Mouse (Mus musculus): ENCODE results near the gene Sirt1.
A peak's percentile ranks its signal among the peaks of the same experiment; 100 is the strongest.
"Not testable (repeated sequence)": the region's sequence is repeated elsewhere in the genome, so short reads cannot be mapped to it uniquely, and the experiment has no call there.

Gene Sirt1

DNA sequence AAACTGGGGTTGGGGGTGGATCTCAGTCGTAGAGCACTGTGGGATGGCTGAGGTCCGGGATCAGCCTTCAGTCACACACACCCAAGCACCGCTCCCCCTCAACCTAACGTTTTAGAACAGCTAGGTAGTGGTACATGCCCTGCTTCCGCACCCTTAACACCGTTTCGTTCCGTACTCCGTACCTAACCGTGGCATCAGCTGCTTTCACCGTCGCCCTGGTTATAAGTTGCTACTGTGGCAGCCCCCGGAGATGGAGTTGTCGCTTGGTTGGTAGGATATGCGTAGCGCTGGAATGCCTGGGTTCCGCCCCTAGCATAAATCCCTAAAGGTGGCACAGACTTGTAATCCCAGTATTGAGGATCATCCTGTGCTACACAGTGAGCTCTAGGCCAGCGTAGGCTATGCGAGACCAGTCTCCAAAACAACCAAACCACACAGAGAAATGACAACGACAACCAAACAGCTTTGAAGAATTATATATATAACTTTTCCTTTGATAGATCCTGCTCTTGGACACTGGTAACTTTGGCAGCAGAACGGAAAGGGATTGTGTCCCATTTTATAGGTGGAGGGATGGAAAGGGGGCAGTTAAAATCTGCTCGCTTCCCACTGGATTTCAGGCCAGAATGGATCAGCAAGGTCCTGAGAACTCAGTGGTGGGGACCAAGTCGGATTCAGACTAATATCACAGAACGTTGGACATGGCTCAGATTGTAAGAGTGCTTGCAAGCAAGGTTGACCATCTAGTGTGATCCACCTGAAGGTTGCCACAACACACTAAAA is at the start of gene Sirt1:
TSS of gene Sirt1 (minus strand) at position 207 of the 783 bp plus-strand sequence.
- DNase-seq (ENCODE audit: low spot score): no peak

DNA sequence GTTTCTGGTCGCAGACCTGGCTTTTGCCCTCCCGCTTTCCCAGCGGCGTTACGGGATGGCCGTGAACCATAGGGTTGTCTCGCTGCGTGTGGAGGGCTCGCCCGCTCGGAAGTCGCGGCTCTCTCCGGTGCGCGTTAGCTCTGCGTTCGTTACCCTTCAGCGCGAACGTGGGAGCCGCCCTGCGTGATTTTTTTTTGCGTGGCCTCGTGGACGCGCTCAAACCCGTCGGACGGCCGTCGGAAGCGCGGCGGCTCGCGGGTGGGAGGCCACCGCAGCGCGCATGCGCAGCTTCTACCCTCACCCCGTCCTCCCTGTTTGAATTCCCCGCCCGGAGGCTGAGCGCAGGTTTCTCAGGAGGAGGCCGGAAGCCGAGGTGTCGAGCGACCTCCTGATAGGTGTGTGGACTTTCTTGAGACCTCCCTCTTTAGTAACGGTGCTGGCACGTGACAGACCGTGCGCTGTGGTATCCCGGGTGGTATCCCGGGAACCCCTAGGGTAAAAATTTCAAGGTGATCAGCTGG is 48.3 kb upstream of the Sirt1 start, which contains the start of gene Ctnna3:
TSS of gene Ctnna3 (plus strand) at position 314 of the 521 bp plus-strand sequence.
- DNase-seq (ENCODE audit: low spot score): peak; percentile 89

DNA sequence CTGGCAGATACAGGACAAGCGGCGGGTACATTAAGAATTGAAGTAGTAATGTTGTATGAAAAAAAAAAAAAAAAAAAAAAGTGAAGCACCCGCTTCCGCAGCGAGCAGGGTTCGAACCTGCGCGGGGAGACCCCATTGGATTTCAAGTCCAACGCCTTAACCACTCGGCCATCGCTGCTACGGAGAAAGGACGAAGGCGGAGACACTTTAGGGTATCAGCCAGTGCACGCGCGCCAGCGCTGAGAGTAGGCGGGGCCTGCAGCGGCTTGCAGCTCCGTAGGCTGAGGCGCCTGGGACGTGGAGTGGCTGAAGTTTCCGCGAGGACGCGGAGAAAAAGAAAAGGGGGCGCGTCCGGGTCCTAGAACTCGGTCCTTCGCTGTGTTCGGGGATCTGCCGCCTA is 47.9 kb upstream of the Sirt1 start:
- DNase-seq (ENCODE audit: low spot score): peak; percentile 98

DNA sequence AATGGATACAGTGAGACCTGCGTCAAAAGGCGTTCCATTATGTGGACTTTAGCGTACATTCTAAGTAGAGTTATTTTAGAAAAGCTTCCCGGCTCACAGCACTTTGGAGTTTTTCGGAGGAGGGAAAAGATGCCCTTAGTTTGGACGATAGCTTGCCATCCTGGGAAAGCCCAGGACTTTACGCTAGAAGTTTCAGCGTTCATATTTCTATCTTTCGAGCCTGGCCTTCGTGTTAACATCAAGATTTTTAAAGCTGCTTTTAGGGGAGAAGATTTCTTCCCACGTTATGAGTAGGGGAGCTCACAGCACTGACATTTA is 47.5 kb upstream of the Sirt1 start:
- DNase-seq (ENCODE audit: low spot score): no peak

DNA sequence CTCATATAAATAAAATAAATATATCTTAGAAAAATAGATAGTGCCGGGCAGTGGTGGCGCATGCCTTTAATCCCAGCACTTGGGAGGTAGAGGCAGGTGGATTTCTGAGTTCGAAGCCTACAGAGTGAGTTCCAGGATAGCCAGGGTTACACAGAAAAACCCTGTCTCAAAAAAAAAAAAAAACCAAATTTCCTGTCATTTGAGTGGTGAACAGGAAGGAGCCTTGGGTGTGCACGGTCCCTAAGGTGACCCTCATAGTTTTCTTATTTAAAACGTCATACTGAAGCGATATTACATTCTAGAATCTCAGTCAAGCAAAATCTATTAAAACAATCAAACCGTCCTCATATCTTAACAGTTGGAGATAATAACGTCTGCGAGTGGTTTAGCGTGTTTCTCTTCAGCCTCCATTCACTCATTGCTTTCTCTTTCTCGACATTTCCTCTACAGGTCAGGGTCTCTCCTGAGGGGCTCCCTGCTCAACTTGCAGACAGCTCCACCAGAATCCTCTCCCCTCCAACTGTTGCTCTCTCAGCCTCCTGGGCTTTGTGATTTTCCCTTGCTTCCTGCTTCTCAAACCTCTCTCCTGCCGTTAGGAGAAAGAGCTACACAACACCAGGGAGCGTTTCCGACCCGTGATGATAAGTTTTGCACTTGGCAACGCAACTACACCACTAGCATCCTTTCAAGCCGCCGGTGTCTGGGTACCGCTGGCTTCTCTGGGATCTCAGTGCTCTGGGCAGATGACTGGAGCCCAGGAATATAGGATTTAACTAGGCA is 46.9 kb upstream of the Sirt1 start:
- DNase-seq (ENCODE audit: low spot score): peak; percentile 24

DNA sequence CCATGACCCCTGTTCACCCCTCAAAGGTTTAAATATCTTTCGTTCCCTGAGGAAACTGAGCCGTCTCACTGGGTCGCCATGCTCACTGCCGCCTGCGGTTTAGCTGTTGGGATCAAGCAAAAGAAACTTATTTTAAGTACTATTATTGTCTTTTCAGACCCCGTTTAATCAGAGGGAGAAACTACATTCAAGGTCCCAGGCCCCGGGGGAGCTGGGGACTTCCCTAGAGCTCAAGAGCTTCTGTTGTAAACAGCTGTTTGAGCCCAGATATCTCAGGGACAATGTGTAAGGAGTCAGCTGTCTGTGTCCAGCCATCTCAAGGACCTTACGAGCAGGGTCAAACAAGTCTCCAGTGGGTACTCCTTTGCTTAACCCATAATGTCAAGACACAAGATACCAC is 45.6 kb upstream of the Sirt1 start:
- no peak for DNase-seq (ENCODE audit: low spot score)

DNA sequence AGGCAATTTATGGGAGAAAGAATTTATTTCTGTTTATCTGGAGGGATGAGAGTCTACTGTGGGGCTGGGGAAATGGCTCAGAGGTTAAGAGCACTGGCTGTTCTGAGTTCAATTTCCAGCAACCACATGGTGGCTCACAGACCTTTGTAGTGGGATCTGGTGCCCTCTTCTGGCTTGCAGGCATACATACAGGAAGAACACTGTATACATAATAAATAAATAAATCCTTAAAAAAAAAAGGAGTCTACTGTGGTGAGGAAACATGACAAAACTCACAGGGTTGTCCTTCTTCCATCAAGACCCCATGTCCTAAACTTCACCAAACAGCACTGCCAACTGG is 42.9 kb upstream of the Sirt1 start:
- DNase-seq (ENCODE audit: low spot score): peak; percentile 20

DNA sequence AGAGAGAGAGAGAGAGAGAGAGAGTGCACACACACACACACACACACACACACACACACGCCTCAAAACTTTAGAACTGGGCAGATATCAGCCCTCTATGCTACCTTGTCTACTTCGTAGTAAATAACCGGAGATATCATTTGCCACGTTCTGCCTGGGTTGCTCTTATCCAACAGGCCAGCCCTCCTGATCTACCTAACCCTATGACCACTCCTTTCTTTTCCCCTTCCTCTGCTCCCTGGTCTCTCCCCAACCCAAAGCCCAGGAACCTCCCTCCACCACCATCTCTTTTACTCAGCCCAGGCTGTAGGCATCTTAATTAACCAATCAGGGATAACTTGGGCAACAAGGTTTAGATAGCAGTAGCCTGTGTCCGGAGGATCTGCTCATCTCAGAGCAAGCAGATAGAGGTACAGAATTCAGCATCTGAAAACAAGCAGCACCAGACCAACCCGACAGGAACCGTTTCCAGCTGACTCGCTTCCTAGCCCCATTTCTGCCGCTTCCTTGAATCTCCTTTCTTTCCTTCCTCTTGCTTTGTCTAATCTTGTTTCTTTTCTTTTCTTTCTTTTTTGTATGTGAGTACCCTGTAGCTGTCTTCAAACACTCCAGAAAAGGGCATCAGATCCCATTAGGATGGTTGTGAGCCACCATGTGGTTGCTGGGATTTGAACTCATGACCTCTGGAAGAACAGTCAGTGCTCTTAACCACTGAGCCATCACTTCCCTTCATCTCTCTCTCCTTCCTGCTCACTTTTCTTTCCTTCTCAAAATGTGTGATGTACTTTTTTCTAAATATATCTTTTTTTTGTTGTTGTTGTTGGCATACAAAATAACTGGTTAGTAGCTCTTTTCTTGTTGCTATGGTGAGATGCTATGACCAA is 42.3 kb upstream of the Sirt1 start:
- no peak for DNase-seq (ENCODE audit: low spot score)

DNA sequence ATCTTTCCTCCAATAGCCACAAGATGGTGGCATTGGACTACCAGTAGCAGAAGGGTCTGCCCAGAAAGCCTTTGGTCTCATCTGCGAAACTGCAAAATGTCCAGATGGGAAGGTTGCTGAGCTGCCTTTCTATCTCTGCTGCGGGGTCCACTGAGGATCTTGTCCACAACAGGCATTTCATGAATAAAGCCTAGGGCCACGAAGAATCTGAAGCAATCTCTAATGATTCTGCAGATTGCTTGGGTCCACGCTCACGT is 41.2 kb upstream of the Sirt1 start:
- no peak for DNase-seq (ENCODE audit: low spot score)

DNA sequence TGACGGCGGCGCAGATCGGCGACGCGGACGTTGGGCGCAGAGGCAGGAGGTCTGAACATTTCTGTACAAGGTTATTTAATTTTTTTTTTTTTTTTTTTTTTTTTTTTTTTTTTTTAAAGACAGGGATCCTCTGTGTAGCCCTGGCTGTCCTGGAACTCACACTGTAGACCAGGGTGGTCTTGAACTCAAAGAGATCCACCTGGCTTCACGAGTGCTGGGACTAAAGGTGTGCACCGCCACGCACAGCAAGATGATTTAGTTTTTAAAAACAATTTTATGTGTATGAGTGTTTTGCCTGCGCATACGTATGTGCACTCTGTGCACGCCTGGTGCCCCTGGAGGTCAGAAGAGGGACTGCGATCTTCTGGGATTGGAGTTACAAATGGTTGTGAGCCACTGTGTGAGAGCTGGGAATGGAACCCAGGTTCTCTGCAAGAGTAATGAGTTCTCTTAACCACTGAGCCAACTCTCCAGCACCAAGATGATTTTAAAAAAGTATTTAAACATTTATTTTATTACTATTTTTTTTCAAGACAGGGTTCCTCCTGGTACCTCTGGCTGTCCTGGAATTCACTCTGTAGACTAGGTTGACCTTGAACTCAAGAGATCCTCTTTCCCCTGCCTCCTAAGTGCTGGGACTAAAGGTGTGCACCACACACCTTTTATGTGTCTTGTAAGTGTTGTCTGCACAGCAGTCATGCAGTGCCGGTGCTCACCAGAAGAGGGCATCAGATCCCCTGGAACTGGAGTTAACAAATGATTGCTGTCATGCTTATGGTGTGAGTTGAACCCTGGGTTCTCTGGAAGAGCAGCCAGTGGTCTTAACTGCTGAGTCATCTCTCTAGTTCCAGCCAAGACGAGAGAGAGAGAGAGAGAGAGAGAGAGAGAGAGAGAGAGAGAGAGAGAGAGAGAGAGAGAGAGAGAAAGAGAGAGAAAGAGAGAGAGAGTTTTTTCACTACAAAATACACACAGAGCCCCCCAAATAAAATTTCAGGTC is 40.5 kb upstream of the Sirt1 start, which contains the start of gene Gm7075:
TSS of gene Gm7075 (minus strand) at position 51 of the 997 bp plus-strand sequence.
- DNase-seq (ENCODE audit: low spot score): peak; percentile 35

DNA sequence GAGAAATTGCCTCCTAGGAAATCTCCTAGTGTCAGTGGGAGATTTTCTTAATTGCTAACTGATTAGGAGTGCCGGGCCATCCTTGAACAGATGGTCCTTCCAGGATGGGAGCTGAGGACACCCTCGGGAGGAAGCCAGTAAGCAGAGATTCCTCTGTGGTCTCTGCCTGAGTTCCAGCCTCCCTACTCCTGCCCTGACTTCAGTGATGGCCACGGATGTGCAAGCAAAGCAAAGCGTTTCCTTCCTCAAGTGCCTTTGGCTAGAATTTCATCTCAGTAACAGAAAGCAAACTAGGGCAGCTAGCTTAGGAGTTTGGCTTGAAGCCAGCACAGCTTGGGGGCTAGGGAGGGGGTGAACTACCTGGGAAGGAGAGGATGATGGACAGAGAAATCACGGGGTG is 35.6 kb upstream of the Sirt1 start:
- DNase-seq (ENCODE audit: low spot score): no peak

DNA sequence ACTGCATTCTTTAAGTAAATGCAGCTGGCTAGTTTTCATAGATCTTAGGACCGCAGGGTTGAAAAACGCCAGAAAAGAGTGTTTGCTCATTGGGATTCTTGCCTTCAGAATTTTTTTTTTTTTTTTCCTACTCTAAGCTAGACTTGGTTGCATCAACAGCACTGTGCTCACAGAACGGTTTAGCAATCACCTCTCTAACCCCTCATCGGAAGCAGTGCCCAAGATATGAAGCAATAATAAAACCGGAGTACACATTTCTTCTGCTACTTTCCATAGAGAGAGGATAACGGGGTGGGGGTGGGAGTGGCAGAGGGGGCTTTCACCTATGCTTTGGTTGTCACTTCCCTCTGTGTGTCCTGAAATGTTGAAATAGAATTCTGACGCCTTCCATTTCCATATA is 34.3 kb upstream of the Sirt1 start:
- DNase-seq (ENCODE audit: low spot score): no peak

DNA sequence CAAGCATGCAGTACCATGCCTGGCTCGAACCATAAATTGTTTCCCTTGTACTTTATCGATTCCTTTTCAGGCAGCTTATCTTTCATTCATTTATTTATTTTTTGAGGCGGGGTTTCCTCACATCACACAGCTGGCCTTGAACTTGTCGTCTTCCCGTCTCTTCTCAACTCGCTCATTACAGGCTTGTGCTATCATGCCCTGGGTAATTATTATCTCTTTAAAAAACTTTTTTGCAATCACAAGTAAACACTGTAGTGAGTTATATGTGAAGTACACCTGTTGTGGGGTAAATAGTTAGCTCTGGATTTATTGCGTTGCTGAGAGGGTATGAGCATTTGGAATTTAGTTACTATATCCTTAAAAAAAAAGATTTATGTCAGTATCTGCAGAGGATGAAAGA is 33.8 kb upstream of the Sirt1 start:
- DNase-seq (ENCODE audit: low spot score): no peak

DNA sequence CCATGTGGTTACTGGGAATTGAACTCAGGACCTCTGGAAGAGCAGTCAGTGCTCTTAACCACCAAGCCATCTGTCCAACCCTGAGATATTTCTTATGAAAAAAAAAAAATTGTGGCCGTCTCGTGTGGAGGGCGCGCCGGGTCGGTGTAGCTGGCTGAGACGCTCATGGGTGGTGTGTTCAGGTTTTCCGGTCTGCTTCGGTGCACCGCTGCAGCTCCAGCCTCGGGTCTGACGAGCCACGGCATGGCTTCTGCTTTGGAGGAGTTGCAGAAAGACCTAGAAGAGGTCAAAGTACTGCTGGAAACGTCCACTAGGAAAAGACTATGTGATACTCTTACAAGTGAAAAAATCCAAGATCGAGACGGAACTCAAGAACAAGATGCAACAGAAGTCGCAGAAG is 31.3 kb upstream of the Sirt1 start:
- no peak for DNase-seq (ENCODE audit: low spot score)

DNA sequence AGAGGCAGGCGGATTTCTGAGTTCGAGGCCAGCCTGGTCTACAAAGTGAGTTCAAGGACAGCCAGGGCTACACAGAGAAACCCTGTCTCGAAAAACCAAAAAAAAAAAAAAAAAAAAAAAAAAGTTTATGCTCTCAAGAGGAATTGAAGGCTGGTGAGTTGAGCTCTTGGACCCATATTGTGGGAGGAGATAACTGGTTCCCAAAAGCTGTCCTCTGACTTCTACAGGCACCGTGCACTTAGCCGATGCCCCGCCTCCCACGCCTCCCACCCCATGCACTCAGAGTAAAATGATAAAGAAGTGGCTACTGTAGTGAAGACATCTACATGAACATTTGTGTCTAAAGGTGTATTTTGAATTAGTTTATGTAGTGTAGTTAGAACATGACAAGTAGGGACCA is 30.2 kb upstream of the Sirt1 start:
- DNase-seq (ENCODE audit: low spot score): not testable (repeated sequence)

DNA sequence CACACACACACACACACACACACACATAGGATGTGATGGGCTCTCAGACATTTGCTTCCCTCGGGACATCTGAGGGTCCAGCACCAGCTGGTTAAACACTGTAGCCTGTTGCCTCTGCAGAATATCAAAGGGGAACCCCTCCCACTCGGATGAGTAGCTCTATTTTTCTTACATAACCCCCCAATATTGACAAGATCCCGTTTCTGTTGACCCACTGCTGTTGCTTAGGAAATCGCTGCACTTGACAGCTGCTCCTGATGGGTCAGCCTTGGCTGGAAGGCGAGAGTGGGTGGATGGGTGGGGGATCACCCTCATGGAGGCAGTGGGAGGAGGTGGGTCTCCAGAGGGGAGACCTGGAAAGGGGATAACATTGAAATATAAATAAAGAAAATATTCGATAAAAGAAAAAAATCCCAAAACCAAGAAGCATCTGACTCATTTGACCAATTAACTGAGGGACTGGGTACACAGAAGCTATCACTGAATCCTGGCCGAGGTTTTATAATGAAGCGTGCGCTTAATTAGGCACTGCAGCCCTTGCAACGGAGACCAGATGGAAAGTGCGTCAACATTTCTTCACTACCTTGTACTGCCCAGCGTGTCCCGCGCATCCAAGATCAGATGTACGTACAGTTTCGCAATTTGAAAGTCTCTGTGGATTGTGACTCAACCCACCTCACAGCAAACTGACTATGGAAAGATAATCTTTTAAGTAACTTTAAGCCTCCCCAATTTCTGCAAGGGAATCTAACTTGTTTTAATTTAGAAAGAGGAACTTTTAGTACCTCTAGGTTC is 28.9 kb upstream of the Sirt1 start:
- DNase-seq (ENCODE audit: low spot score): no peak

DNA sequence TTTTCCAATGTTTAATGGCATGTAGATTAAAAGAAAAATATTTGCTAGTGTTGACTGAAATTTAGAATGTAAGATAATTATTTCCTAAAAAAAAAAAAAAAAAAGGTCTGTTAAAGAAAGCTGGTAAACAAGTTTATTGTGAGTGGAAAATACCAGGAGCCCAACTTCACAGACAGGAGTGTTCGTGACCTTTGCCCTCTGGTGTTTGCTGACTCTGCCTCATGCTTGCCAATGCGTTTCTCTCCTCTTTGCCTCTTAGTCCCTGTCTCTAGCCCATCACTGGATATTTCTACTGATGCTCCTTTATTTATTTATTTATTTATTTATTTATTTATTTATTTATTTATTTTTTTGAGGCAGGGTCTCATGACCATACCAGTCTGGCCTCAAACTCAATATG is 22.1 kb upstream of the Sirt1 start:
- DNase-seq (ENCODE audit: low spot score): no peak

DNA sequence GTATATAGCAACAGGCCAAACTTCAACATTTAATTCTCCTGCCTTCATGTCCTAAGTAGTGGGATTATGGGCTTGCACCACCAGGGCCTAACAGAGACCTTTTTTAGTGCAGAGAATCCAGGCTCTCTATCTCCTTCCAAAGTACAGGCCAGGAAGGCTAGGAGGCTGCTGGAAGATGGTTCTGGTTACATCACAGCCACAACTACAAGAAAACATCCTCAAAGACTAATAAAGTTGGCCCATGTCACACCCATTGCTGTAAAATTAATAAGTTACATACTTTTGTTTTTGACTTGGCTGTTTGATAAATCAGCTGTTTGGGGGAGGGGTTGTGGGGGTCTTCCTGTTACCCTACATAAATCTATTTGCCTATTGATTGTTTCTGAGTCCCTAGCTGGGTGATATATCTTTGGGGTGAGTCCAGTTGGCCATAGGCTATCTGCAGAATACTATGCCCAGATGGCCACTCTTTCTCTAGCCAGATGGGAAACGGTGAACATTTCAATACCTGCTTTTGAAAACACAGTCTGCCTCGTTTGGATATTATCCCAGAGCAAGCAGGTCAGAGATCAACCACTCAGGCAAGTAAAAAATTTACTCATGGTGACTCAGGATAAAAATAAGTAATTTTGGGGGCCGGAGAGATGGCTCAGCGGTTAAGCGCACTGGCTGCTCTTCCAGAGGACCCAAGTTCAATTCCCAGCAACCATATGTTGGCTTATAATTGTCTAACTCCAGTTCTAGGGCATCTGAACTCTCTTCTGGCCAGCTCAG is 21.4 kb upstream of the Sirt1 start:
- no peak for DNase-seq (ENCODE audit: low spot score)

DNA sequence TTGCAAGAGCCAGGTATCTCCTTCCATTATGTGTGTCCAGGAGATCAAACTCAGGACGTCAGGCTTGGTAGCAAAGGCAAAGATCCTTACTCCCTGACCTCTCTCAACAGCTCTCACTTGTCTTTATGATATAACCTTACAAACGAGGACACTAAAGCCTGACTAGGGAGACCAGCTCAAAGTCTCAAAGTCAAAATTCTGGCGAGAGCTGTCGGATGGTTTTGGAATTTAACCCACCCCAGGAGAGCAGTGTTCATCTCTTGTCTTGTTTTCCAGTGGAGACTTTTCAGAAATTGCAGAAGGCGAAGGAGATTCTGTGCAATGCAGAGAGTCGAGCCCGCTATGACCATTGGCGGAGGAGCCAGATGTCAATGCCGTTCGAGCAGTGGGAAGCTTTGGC is 15.5 kb upstream of the Sirt1 start:
- no peak for DNase-seq (ENCODE audit: low spot score)

DNA sequence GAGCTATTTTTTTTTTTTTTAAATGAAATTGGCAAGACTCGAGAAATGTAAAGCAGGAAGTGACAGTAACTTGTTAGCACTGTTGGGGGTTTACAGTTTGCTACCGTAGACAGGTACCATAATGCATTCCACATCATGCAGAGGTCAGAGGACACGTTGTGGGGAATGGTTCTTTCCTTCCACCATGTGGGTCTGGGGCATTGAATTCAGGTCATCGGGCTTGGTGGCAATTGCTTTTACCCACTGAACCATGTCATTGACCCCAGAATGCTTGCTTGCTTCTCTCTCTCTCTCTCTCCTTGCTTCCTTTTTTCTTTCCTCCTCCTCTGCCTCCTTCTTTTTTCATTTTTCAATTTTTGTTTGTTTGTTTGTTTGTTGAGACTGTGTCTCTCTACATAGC is 7.4 kb upstream of the Sirt1 start:
- no peak for DNase-seq (ENCODE audit: low spot score)
